Mouse (Mus musculus): ENCODE results near the gene Plin4. TPM values are rescaled to one million over a fixed set of nuclear protein-coding genes. Genes with fewer than 3 reads are reported as not detected.

The Plin4 gene
- polyA plus RNA-seq, 1 experiment = 3.0 TPM

GRCm38 (mm10) chr17:56062081-56062480, 47.5 kb downstream of the Plin4 start:
- Histone ChIP-seq H3K27me3 (ENCODE audit: control insufficient read depth, insufficient read depth, low read length) (no peaks in the 10 kb centered on the region), H3K4me3 (ENCODE audit: extremely low read depth, insufficient read depth, insufficient read length) (no peak overlapping the region), H3K36me3 (ENCODE audit: control insufficient read depth, insufficient read depth, low read length) (peaks cover 8% of the 10 kb centered on the region), H3K4me1 (ENCODE audit: control insufficient read depth, insufficient read depth, insufficient read length) (no peaks in the 10 kb centered on the region), H3K27ac (ENCODE audit: insufficient read depth, low read length) (no peak overlapping the region)
- WGBS = 91% methylated on average over 7 of the region's 7 CpGs
- no peak for DNase-seq (ENCODE audit: low read depth in 1 of 2, low spot score in 2 of 2)
- TF ChIP-seq POLR2A (IDR thresholded peaks at IDR 0.05; ENCODE audit: low read depth, low read length) (no peak), CTCF (IDR thresholded peaks at IDR 0.05; ENCODE audit: extremely low read depth, insufficient read depth, insufficient read length, insufficient replicate concordance) (no peak)

- Histone ChIP-seq H3K36me3 (ENCODE audit: control insufficient read depth, insufficient read depth, low read length) (peaks cover 8% of the 10 kb centered on the region), H3K27me3 (ENCODE audit: control insufficient read depth, insufficient read depth, low read length) (no peaks in the 10 kb centered on the region), H3K27ac (ENCODE audit: insufficient read depth, low read length) (no peak overlapping the region), H3K4me1 (ENCODE audit: control insufficient read depth, insufficient read depth, insufficient read length) (no peaks in the 10 kb centered on the region), H3K4me3 (ENCODE audit: extremely low read depth, insufficient read depth, insufficient read length) (no peak overlapping the region)
- DNase-seq (ENCODE audit: low read depth in 1 of 2, low spot score in 2 of 2) = no peak
- WGBS = 98% methylated on average over 11 of the region's 11 CpGs
- TF ChIP-seq CTCF (IDR thresholded peaks at IDR 0.05; ENCODE audit: extremely low read depth, insufficient read depth, insufficient read length, insufficient replicate concordance) = no peak
- TF ChIP-seq POLR2A (IDR thresholded peaks at IDR 0.05; ENCODE audit: low read depth, low read length) = no peak
These were observed 52.1 kb downstream of the Plin4 start for GRCm38 (mm10) chr17:56057381-56058120.

GRCm38 (mm10) chr17:56055945-56056678, 53.5 kb downstream of the Plin4 start:
- TF ChIP-seq CTCF (IDR thresholded peaks at IDR 0.05; ENCODE audit: extremely low read depth, insufficient read depth, insufficient read length, insufficient replicate concordance) (no peak), POLR2A (IDR thresholded peaks at IDR 0.05; ENCODE audit: low read depth, low read length) (no peak)
- Histone ChIP-seq H3K4me3 (ENCODE audit: extremely low read depth, insufficient read depth, insufficient read length) (no peak overlapping the region), H3K27ac (ENCODE audit: insufficient read depth, low read length) (no peak overlapping the region), H3K4me1 (ENCODE audit: control insufficient read depth, insufficient read depth, insufficient read length) (no peaks in the 10 kb centered on the region), H3K36me3 (ENCODE audit: control insufficient read depth, insufficient read depth, low read length) (peaks cover 7% of the 10 kb centered on the region), H3K27me3 (ENCODE audit: control insufficient read depth, insufficient read depth, low read length) (no peaks in the 10 kb centered on the region)
- WGBS = 77% methylated on average over 4 of the region's 4 CpGs
- no peak for DNase-seq (ENCODE audit: low read depth in 1 of 2, low spot score in 2 of 2)

GRCm38 (mm10) chr17:56054938-56055337, 54.7 kb downstream of the Plin4 start:
- DNase-seq (ENCODE audit: low read depth in 1 of 2, low spot score in 2 of 2) = no peak
- Histone ChIP-seq H3K36me3 (ENCODE audit: control insufficient read depth, insufficient read depth, low read length) (peaks cover 5% of the 10 kb centered on the region), H3K27me3 (ENCODE audit: control insufficient read depth, insufficient read depth, low read length) (no peaks in the 10 kb centered on the region), H3K4me1 (ENCODE audit: control insufficient read depth, insufficient read depth, insufficient read length) (no peaks in the 10 kb centered on the region), H3K4me3 (ENCODE audit: extremely low read depth, insufficient read depth, insufficient read length) (no peak overlapping the region), H3K27ac (ENCODE audit: insufficient read depth, low read length) (no peak overlapping the region)
- TF ChIP-seq POLR2A (IDR thresholded peaks at IDR 0.05; ENCODE audit: low read depth, low read length) (no peak), CTCF (IDR thresholded peaks at IDR 0.05; ENCODE audit: extremely low read depth, insufficient read depth, insufficient read length, insufficient replicate concordance) (no peak)

GRCm38 (mm10) chr17:56051369-56051768, 58.2 kb downstream of the Plin4 start:
- Histone ChIP-seq H3K4me3 (ENCODE audit: extremely low read depth, insufficient read depth, insufficient read length) (no peak overlapping the region), H3K27ac (ENCODE audit: insufficient read depth, low read length) (no peak overlapping the region), H3K36me3 (ENCODE audit: control insufficient read depth, insufficient read depth, low read length) (peaks cover 2% of the 10 kb centered on the region; the same call in 1 of the 2 replicates), H3K4me1 (ENCODE audit: control insufficient read depth, insufficient read depth, insufficient read length) (no peaks in the 10 kb centered on the region), H3K27me3 (ENCODE audit: control insufficient read depth, insufficient read depth, low read length) (no peaks in the 10 kb centered on the region)
- no peak for DNase-seq (ENCODE audit: low read depth in 1 of 2, low spot score in 2 of 2)
- TF ChIP-seq POLR2A (IDR thresholded peaks at IDR 0.05; ENCODE audit: low read depth, low read length) (no peak), CTCF (IDR thresholded peaks at IDR 0.05; ENCODE audit: extremely low read depth, insufficient read depth, insufficient read length, insufficient replicate concordance) (no peak)
- WGBS = 91% methylated on average over 5 of the region's 5 CpGs

Other genes with a start within 250 kb of the Plin4 start
- gene Zfp119a, start 230.9 kb downstream of the Plin4 start, polyA plus RNA-seq (2012; rRNA removed) = 0.18 and 0.33 TPM in 2 replicates
- gene Zfp959, start 217.7 kb downstream of the Plin4 start, polyA plus RNA-seq (2012; rRNA removed) = 0.88 and 0.96 TPM in 2 replicates
- 0.25 and 0.27 TPM in 2 replicates for gene Zfp119b, start 160.3 kb downstream of the Plin4 start, polyA plus RNA-seq (2012; rRNA removed)
- 36.3 and 44.8 TPM in 2 replicates for gene Ebi3, start 157.2 kb downstream of the Plin4 start, polyA plus RNA-seq (2012; rRNA removed)
- 8.2 and 10.5 TPM in 2 replicates for gene Yju2, start 150.7 kb downstream of the Plin4 start, polyA plus RNA-seq (2012; rRNA removed)
- gene Shd, start 139.3 kb downstream of the Plin4 start, polyA plus RNA-seq (2012; rRNA removed) = 1.9 and 2.2 TPM in 2 replicates
- gene Fsd1, start 123.3 kb downstream of the Plin4 start, polyA plus RNA-seq (2012; rRNA removed) = 0.06 and 0.07 TPM in 2 replicates
- 9.1 and 12.0 TPM in 2 replicates for gene Stap2, start 104.2 kb downstream of the Plin4 start, polyA plus RNA-seq (2012; rRNA removed)
- 76.7 and 135 TPM in 2 replicates for gene Mpnd, start 104.1 kb downstream of the Plin4 start, polyA plus RNA-seq (2012; rRNA removed)
- 72.3 and 80.8 TPM in 2 replicates for gene Sh3gl1, start 73.2 kb downstream of the Plin4 start, polyA plus RNA-seq (2012; rRNA removed)
- gene Chaf1a, start 69.4 kb downstream of the Plin4 start, polyA plus RNA-seq (2012; rRNA removed) = 2.8 and 4.3 TPM in 2 replicates
- 45.3 and 56.4 TPM in 2 replicates for gene Ubxn6, start 34.8 kb downstream of the Plin4 start, polyA plus RNA-seq (2012; rRNA removed)
- 42.3 and 52.3 TPM in 2 replicates for gene Hdgfl2, start 30.2 kb downstream of the Plin4 start, polyA plus RNA-seq (2012; rRNA removed)
- 0.30 and 0.36 TPM in 2 replicates for gene Plin5, start 7.8 kb upstream of the Plin4 start, polyA plus RNA-seq (2012; rRNA removed)
- 56.0 and 79.2 TPM in 2 replicates for gene Lrg1, start 12.2 kb upstream of the Plin4 start, polyA plus RNA-seq (2012; rRNA removed)
- 9.1 and 11.8 TPM in 2 replicates for gene Sema6b, start 30.5 kb upstream of the Plin4 start, polyA plus RNA-seq (2012; rRNA removed)
- 6.6 and 7.3 TPM in 2 replicates for gene Tnfaip8l1, start 52.7 kb upstream of the Plin4 start, polyA plus RNA-seq (2012; rRNA removed)
- 27.5 and 36.4 TPM in 2 replicates for gene Mydgf, start 74.1 kb upstream of the Plin4 start, polyA plus RNA-seq (2012; rRNA removed)
- 34.4 and 46.4 TPM in 2 replicates for gene Dpp9, start 109.1 kb upstream of the Plin4 start, polyA plus RNA-seq (2012; rRNA removed)
- 21.1 and 29.0 TPM in 2 replicates for gene Fem1a, start 147.0 kb upstream of the Plin4 start, polyA plus RNA-seq (2012; rRNA removed)
- 20.5 and 21.6 TPM in 2 replicates for gene Ticam1, start 167.0 kb upstream of the Plin4 start, polyA plus RNA-seq (2012; rRNA removed)
- 13.4 and 17.3 TPM in 2 replicates for gene Plin3, start 183.1 kb upstream of the Plin4 start, polyA plus RNA-seq (2012; rRNA removed)
- gene Arrdc5, start 190.5 kb upstream of the Plin4 start, polyA plus RNA-seq (2012; rRNA removed) = 0.12 TPM in 1 of 2 replicates, not detected in the other
- 16.5 and 23.9 TPM in 2 replicates for gene Uhrf1, start 193.5 kb upstream of the Plin4 start, polyA plus RNA-seq (2012; rRNA removed)
- 37.1 and 46.7 TPM in 2 replicates for gene Kdm4b, start 216.3 kb upstream of the Plin4 start, polyA plus RNA-seq (2012; rRNA removed)